18 mouse cellular contexts compared by ENCODE assay signal in the genomic region with DNA sequence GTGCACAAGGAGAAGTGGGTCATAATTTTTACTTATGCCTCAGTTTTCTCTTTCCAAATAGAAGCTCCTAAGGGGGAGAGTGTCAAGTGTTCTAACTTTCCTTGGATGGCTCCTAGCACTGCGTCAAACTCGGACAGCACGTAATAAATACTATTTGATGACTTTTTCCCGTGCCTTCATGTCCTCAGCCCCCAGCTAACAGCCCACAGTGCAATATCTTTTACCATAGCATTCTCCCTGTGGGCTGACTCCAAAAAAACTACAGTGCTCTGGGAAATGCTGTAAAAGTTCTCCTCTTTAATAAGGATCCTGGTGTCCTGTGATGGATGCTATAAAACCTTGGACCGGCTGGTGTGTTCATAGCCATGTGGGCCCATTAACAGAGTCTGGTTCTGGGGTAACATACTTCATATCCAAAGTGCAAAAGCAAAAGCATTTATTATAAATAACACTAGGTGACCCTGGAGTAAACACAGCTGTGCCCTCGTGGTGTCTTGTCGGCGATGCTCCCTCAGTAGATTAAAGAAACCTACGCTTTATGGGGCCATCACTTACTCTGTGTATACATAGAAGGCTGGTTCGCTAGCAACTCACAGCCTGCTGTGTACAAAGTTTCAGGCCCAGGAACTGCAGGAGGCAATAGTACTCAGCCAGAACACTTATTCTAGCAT.
DNase-seq lines count a peak whose midpoint lies in the region; ATAC-seq and TF ChIP-seq lines count a peak whose summit lies in the region.
"Had no signal": no experiment of that assay in that cellular context is flagged by ENCODE, and none has a peak within 500 bp of the region (broad histone marks: within the 10 kb centered on the region; RNA-seq: fewer than 3 reads in every experiment).

No protein-coding gene starts in this region.

- 30% methylated on average over 10 of the region's 10 CpGs for WGBS in kidney, embryonic 16.5 days
- WGBS in midbrain, embryonic 11.5 days = 87% methylated on average over 10 of the region's 10 CpGs
- 78% methylated on average over 10 of the region's 10 CpGs for WGBS in midbrain, embryonic 15.5 days
- WGBS in limb, embryonic 14.5 days = 19% methylated on average over 10 of the region's 10 CpGs
- 86% methylated on average over 10 of the region's 10 CpGs for WGBS in forebrain, embryonic 11.5 days

- TF ChIP-seq POLR2A in limb, embryonic 14.5 days (IDR thresholded peaks at IDR 0.05; ENCODE audit: borderline replicate concordance, extremely low read depth, insufficient read depth, insufficient read length) = no peak

- H3K9ac ChIP-seq in kidney, embryonic 16.5 days (replicated peaks; ENCODE audit: low read length) = no peak overlapping the region
- H3K9ac ChIP-seq in midbrain, embryonic 11.5 days (ENCODE audit: low read length) = no peak overlapping the region
- no peak overlapping the region for H3K9ac ChIP-seq in midbrain, embryonic 15.5 days
- H3K9ac ChIP-seq in limb, embryonic 14.5 days (ENCODE audit: low read depth, low read length, severe bottlenecking) = no peak overlapping the region
- H3K9ac ChIP-seq in forebrain, embryonic 11.5 days (ENCODE audit: low read length) = no peak overlapping the region
- H3K9ac ChIP-seq: embryonic facial prominence, embryonic 13.5 days; heart, embryonic 15.5 days; stomach, embryonic 15.5 days had no signal

- no peak for DNase-seq in kidney, postnatal 36 days
- DNase-seq in midbrain, embryonic 11.5 days (ENCODE audit: low spot score, missing footprints) = peak; percentile 28
- DNase-seq in limb, embryonic 14.5 days (ENCODE audit: low spot score) = no peak
- DNase-seq in mesoderm, embryonic 11.5 days (ENCODE audit: low read depth, low spot score) = peak; percentile 8
- no peak for DNase-seq in forebrain, embryonic 11.5 days (ENCODE audit: low spot score)
- DNase-seq in ovary, postnatal 10 days (ENCODE audit: low spot score) = no peak
- DNase-seq: adrenal gland, postnatal 25 days; B cell, adult 2 months; cerebellum, adult 8-10 months; heart, adult 2 months; layer of hippocampus, postnatal 36 days; spleen, adult 18-20 months had no signal

- H3K27me3 ChIP-seq in kidney, embryonic 16.5 days (ENCODE audit: insufficient read depth, low read length) = no peaks in the 10 kb centered on the region
- H3K27me3 ChIP-seq in midbrain, embryonic 11.5 days (ENCODE audit: control insufficient read depth, insufficient read depth, low read length) = no peaks in the 10 kb centered on the region
- H3K27me3 ChIP-seq in midbrain, embryonic 15.5 days (replicated peaks) = no peaks in the 10 kb centered on the region
- H3K27me3 ChIP-seq in limb, embryonic 14.5 days (ENCODE audit: control insufficient read depth, insufficient read depth, low read length) = 0 out of 2 replicates have a peak, but pooled peaks cover 4% of the 10 kb centered on the region
- no peaks in the 10 kb centered on the region for H3K27me3 ChIP-seq in forebrain, embryonic 11.5 days (ENCODE audit: control insufficient read depth, insufficient read depth, low read length)
- H3K27me3 ChIP-seq: embryonic facial prominence, embryonic 13.5 days; stomach, embryonic 15.5 days had no signal

- H3K36me3 ChIP-seq in kidney, embryonic 16.5 days (ENCODE audit: insufficient read depth, low read length) = no peaks in the 10 kb centered on the region
- no peaks in the 10 kb centered on the region for H3K36me3 ChIP-seq in midbrain, embryonic 11.5 days (ENCODE audit: control insufficient read depth, insufficient read depth, low read length)
- H3K36me3 ChIP-seq in midbrain, embryonic 15.5 days (replicated peaks) = no peaks in the 10 kb centered on the region
- no peaks in the 10 kb centered on the region for H3K36me3 ChIP-seq in limb, embryonic 14.5 days (ENCODE audit: control insufficient read depth, insufficient read depth, low read length)
- no peaks in the 10 kb centered on the region for H3K36me3 ChIP-seq in forebrain, embryonic 11.5 days (ENCODE audit: control insufficient read depth, insufficient read depth, low read length)
- H3K36me3 ChIP-seq: embryonic facial prominence, embryonic 13.5 days; heart, embryonic 15.5 days; hindbrain, embryonic 10.5 days; stomach, embryonic 15.5 days had no signal

- H3K27ac ChIP-seq in kidney, embryonic 16.5 days (ENCODE audit: low read length) = peak overlapping the region; percentile 66
- no peak overlapping the region for H3K27ac ChIP-seq in midbrain, embryonic 11.5 days (ENCODE audit: low read depth, low read length)
- H3K27ac ChIP-seq in midbrain, embryonic 15.5 days = no peak overlapping the region
- no peak overlapping the region for H3K27ac ChIP-seq in limb, embryonic 14.5 days (replicated peaks; ENCODE audit: low read depth, low read length)
- H3K27ac ChIP-seq in forebrain, embryonic 11.5 days (ENCODE audit: low read depth, low read length) = no peak overlapping the region
- H3K27ac ChIP-seq: embryonic facial prominence, embryonic 13.5 days; heart, adult 2 months; heart, embryonic 15.5 days had no signal

- H3K4me2 ChIP-seq in kidney, embryonic 16.5 days (replicated peaks; ENCODE audit: low read depth, low read length) = no peak overlapping the region
- no peak overlapping the region for H3K4me2 ChIP-seq in midbrain, embryonic 11.5 days
- H3K4me2 ChIP-seq in midbrain, embryonic 15.5 days = no peak overlapping the region
- H3K4me2 ChIP-seq in limb, embryonic 14.5 days (replicated peaks; ENCODE audit: low read depth, low read length, severe bottlenecking) = no peak overlapping the region
- H3K4me2 ChIP-seq in forebrain, embryonic 11.5 days (ENCODE audit: low read depth, low read length, severe bottlenecking) = no peak overlapping the region
- H3K4me2 ChIP-seq: embryonic facial prominence, embryonic 13.5 days had no signal

- H3K4me3 ChIP-seq in kidney, embryonic 16.5 days (ENCODE audit: low read length) = no peak overlapping the region
- H3K4me3 ChIP-seq in midbrain, embryonic 11.5 days (ENCODE audit: low read depth, low read length) = no peak overlapping the region
- no peak overlapping the region for H3K4me3 ChIP-seq in midbrain, embryonic 15.5 days
- H3K4me3 ChIP-seq in limb, embryonic 14.5 days (replicated peaks; ENCODE audit: low read length) = no peak overlapping the region
- no peak overlapping the region for H3K4me3 ChIP-seq in forebrain, embryonic 11.5 days (ENCODE audit: low read depth, low read length)
- H3K4me3 ChIP-seq: embryonic facial prominence, embryonic 13.5 days; heart, adult 2 months; heart, embryonic 15.5 days; hindbrain, embryonic 10.5 days; stomach, embryonic 15.5 days had no signal

- peak; percentile 41 for ATAC-seq in kidney, embryonic 16.5 days (ENCODE audit: low FRiP score, low TSS enrichment)
- ATAC-seq in midbrain, embryonic 11.5 days (ENCODE audit: low FRiP score) = no peak
- ATAC-seq in midbrain, embryonic 15.5 days (replicated peaks) = no peak
- ATAC-seq in limb, embryonic 14.5 days (ENCODE audit: low FRiP score, low read depth) = peak; percentile 69
- no peak for ATAC-seq in forebrain, embryonic 11.5 days (replicated peaks; ENCODE audit: low FRiP score)

- peaks cover 21% of the 10 kb centered on the region for H3K4me1 ChIP-seq in kidney, embryonic 16.5 days (ENCODE audit: insufficient read depth, low read length)
- H3K4me1 ChIP-seq in midbrain, embryonic 11.5 days (ENCODE audit: control insufficient read depth, insufficient read depth, low read length) = peaks cover 4% of the 10 kb centered on the region; the same call in 1 of the 2 replicates
- H3K4me1 ChIP-seq in midbrain, embryonic 15.5 days = no peaks in the 10 kb centered on the region
- peaks cover 12% of the 10 kb centered on the region for H3K4me1 ChIP-seq in limb, embryonic 14.5 days (ENCODE audit: control insufficient read depth, insufficient read depth, low read length)
- H3K4me1 ChIP-seq in forebrain, embryonic 11.5 days (replicated peaks; ENCODE audit: control insufficient read depth, insufficient read depth, low read length) = peaks cover 2% of the 10 kb centered on the region; the same call in 1 of the 2 replicates

- no peaks in the 10 kb centered on the region for H3K9me3 ChIP-seq in kidney, embryonic 16.5 days (ENCODE audit: low read length)
- H3K9me3 ChIP-seq in midbrain, embryonic 11.5 days (ENCODE audit: control insufficient read depth, low read length) = no peaks in the 10 kb centered on the region
- H3K9me3 ChIP-seq in midbrain, embryonic 15.5 days = no peaks in the 10 kb centered on the region
- no peaks in the 10 kb centered on the region for H3K9me3 ChIP-seq in limb, embryonic 14.5 days (ENCODE audit: control insufficient read depth, low read length)
- H3K9me3 ChIP-seq in forebrain, embryonic 11.5 days (ENCODE audit: control insufficient read depth, low read length) = no peaks in the 10 kb centered on the region
- H3K9me3 ChIP-seq: embryonic facial prominence, embryonic 13.5 days; heart, embryonic 15.5 days; hindbrain, embryonic 10.5 days; stomach, embryonic 15.5 days had no signal

Comparison
In these comparisons a context has a peak if more than half of its experiments do, and no peak if none do; other contexts are left out.
1. ATAC-seq: peak in kidney, embryonic 16.5 days (single experiment) and limb, embryonic 14.5 days (single experiment); none in midbrain, embryonic 11.5 days (single experiment), midbrain, embryonic 15.5 days (single experiment) and forebrain, embryonic 11.5 days (single experiment).
2. DNase-seq: peak in midbrain, embryonic 11.5 days (single experiment) and mesoderm, embryonic 11.5 days (single experiment); none in kidney, postnatal 36 days (0 of 2), limb, embryonic 14.5 days (single experiment), forebrain, embryonic 11.5 days (single experiment) and ovary, postnatal 10 days (single experiment).